Mouse (Mus musculus) lung, embryonic 15.5 days (tissue): ENCODE measurements around the gene Cep72. TPM values are rescaled to one million over a fixed set of nuclear protein-coding genes. Genes with fewer than 3 reads are reported as not detected.
"Not testable (repeated sequence)": the region's sequence is repeated elsewhere in the genome, so short reads cannot be mapped to it uniquely, and the experiment has no call there.

Experiments
- ATAC-seq: fragments of 200-750 bp; cut with Nextera tagmentation; 2 replicates; pipeline ENCODE4 v1.8.0; 2017; ENCODE audit warnings: moderate number of reproducible peaks, borderline replicate concordance; ENCODE audit not compliant: low FRiP score, low TSS enrichment; ENCODE audit errors: extremely low read depth
- H3K27ac ChIP-seq: fragments of 300-500 bp; sonication (generic); 2 replicates; pipeline ENCODE4 v1.5.1; 2015; ENCODE audit warnings: moderate library complexity, mild to moderate bottlenecking, inconsistent platforms
- H3K27me3 ChIP-seq: fragments of 300-500 bp; sonication (generic); 2 replicates; pipeline ENCODE4 v1.6.1; 2015; ENCODE audit warnings: inconsistent platforms
- H3K36me3 ChIP-seq: fragments of 300-500 bp; sonication (generic); 2 replicates; pipeline ENCODE4 v1.6.1; 2015; ENCODE audit warnings: inconsistent platforms
- H3K4me1 ChIP-seq: fragments of 300-500 bp; sonication (generic); 2 replicates; pipeline ENCODE4 v1.6.1; 2015; ENCODE audit warnings: inconsistent platforms
- H3K4me2 ChIP-seq: fragments of 300-500 bp; sonication (generic); 2 replicates; pipeline ENCODE4 v1.6.1; 2015; ENCODE audit warnings: inconsistent platforms, mild to moderate bottlenecking, moderate library complexity
- H3K4me3 ChIP-seq: fragments of 300-500 bp; sonication (generic); 2 replicates; pipeline ENCODE4 v1.5.1; 2015; ENCODE audit warnings: mild to moderate bottlenecking, inconsistent platforms
- H3K9ac ChIP-seq: fragments of 300-500 bp; sonication (generic); 2 replicates; pipeline ENCODE4 v1.6.1; 2015; ENCODE audit warnings: inconsistent platforms
- H3K9me3 ChIP-seq: fragments of 300-500 bp; sonication (generic); 2 replicates; pipeline ENCODE4 v1.6.1; 2016; ENCODE audit warnings: inconsistent platforms
- WGBS: fragments of 180-500 bp; shearing (Covaris S2); methylation state at CpG from one replicate; pipeline ENCODE4 v1.1.7; 2015; 5-methylcytosine and 5-hydroxymethylcytosine counted together
- polyA plus RNA-seq: library from polyadenylated mRNA; unstranded; fragments of >200 nt; fragmentation: Nextera tagmentation; extraction: Ambion mirVana; gene quantifications from 2 replicates; pipeline ENCODE4 v1.2.1, GENCODE M21; 2015

The Cep72 gene
- polyA plus RNA-seq, 1 experiment from 2014 or later: 14.7 TPM

- H3K4me1 ChIP-seq: no peaks in the 10 kb centered on the region
- no peaks in the 10 kb centered on the region for H3K27me3 ChIP-seq
- no peaks in the 10 kb centered on the region for H3K9me3 ChIP-seq
- 51% methylated on average over 2 of the region's 2 CpGs for WGBS
- no peak overlapping the region for H3K4me3 ChIP-seq
- H3K9ac ChIP-seq: no peak overlapping the region
- no peak for ATAC-seq
- H3K4me2 ChIP-seq: no peak overlapping the region
- no peak overlapping the region for H3K27ac ChIP-seq
- H3K36me3 ChIP-seq: no peaks in the 10 kb centered on the region
Measured at GRCm38 (mm10) chr13:74028116-74028515, 34.0 kb downstream of the Cep72 start.

GRCm38 (mm10) chr13:74026215-74026614, 35.9 kb downstream of the Cep72 start:
- Histone ChIP-seq H3K36me3 (no peaks in the 10 kb centered on the region), H3K27ac (no peak overlapping the region), H3K4me3 (no peak overlapping the region), H3K4me2 (no peak overlapping the region), H3K9ac (no peak overlapping the region), H3K9me3 (no peaks in the 10 kb centered on the region), H3K4me1 (no peaks in the 10 kb centered on the region), H3K27me3 (no peaks in the 10 kb centered on the region)
- ATAC-seq: peak; percentile 58; the same call in 1 of the 2 replicates
- 11% methylated on average over 2 of the region's 2 CpGs for WGBS

- 65% methylated on average over 4 of the region's 4 CpGs for WGBS
- Histone ChIP-seq H3K27ac (no peak overlapping the region), H3K4me2 (no peak overlapping the region), H3K27me3 (no peaks in the 10 kb centered on the region), H3K9me3 (no peaks in the 10 kb centered on the region), H3K4me3 (no peak overlapping the region), H3K4me1 (no peaks in the 10 kb centered on the region), H3K36me3 (no peaks in the 10 kb centered on the region), H3K9ac (no peak overlapping the region)
- no peak for ATAC-seq
Measured at GRCm38 (mm10) chr13:74025151-74026081, 36.7 kb downstream of the Cep72 start.

- H3K36me3 ChIP-seq, H3K27me3 ChIP-seq, H3K4me2 ChIP-seq, H3K4me3 ChIP-seq, H3K4me1 ChIP-seq, H3K9me3 ChIP-seq, H3K27ac ChIP-seq, H3K9ac ChIP-seq, ATAC-seq: not testable (repeated sequence)
- 67% methylated on average over 8 of the region's 8 CpGs for WGBS
Measured at GRCm38 (mm10) chr13:74019006-74019405, 43.1 kb downstream of the Cep72 start.

GRCm38 (mm10) chr13:74017426-74017825, 44.7 kb downstream of the Cep72 start:
- no peak for ATAC-seq
- Histone ChIP-seq H3K4me2 (no peak overlapping the region), H3K27me3 (no peaks in the 10 kb centered on the region), H3K27ac (no peak overlapping the region), H3K9me3 (no peaks in the 10 kb centered on the region), H3K4me3 (no peak overlapping the region), H3K9ac (no peak overlapping the region), H3K36me3 (no peaks in the 10 kb centered on the region), H3K4me1 (no peaks in the 10 kb centered on the region)
- WGBS: 67% methylated on average over 4 of the region's 4 CpGs

GRCm38 (mm10) chr13:74015908-74016307, 46.2 kb downstream of the Cep72 start:
- Histone ChIP-seq H3K4me2 (no peak overlapping the region), H3K27me3 (peaks cover 15% of the 10 kb centered on the region; the same call in 1 of the 2 replicates), H3K4me3 (no peak overlapping the region), H3K27ac (no peak overlapping the region), H3K9me3 (no peaks in the 10 kb centered on the region), H3K4me1 (no peaks in the 10 kb centered on the region), H3K36me3 (no peaks in the 10 kb centered on the region), H3K9ac (no peak overlapping the region)
- ATAC-seq: no peak
- WGBS: 65% methylated on average over 4 of the region's 4 CpGs

- Histone ChIP-seq H3K9ac (no peak overlapping the region), H3K27ac (no peak overlapping the region), H3K9me3 (no peaks in the 10 kb centered on the region), H3K27me3 (peaks cover 48% of the 10 kb centered on the region), H3K4me1 (peaks cover 19% of the 10 kb centered on the region), H3K4me2 (peak overlapping the region; percentile 92), H3K4me3 (peak overlapping the region; percentile 45; the same call in 1 of the 2 replicates), H3K36me3 (no peaks in the 10 kb centered on the region)
- 8% methylated on average over 3 of the region's 3 CpGs for WGBS
- ATAC-seq: no peak
Measured at GRCm38 (mm10) chr13:74010678-74011077, 51.4 kb downstream of the Cep72 start.

- H3K27me3 ChIP-seq: peaks cover 48% of the 10 kb centered on the region
- H3K4me1 ChIP-seq: peaks cover 19% of the 10 kb centered on the region
- H3K27ac ChIP-seq: no peak overlapping the region
- no peaks in the 10 kb centered on the region for H3K36me3 ChIP-seq
- H3K9ac ChIP-seq: 0 out of 2 replicates have a peak overlapping the region, but pooled peaks have one; percentile 22
- ATAC-seq: peak; percentile 6; the same call in 1 of the 2 replicates
- H3K4me3 ChIP-seq: peak overlapping the region; percentile 45
- H3K4me2 ChIP-seq: peak overlapping the region; percentile 92
- WGBS: under 1% methylated on average over 55 of the region's 55 CpGs
- no peaks in the 10 kb centered on the region for H3K9me3 ChIP-seq
Measured at GRCm38 (mm10) chr13:74009791-74010614, 52.1 kb downstream of the Cep72 start.

- 2% methylated on average over 55 of the region's 56 CpGs for WGBS
- no peaks in the 10 kb centered on the region for H3K9me3 ChIP-seq
- peak within 1 kb of the TSS; percentile 45 for H3K4me3 ChIP-seq
- no peak within 1 kb of the TSS for H3K27ac ChIP-seq
- peaks cover 19% of the 10 kb centered on the region for H3K4me1 ChIP-seq
- H3K4me2 ChIP-seq: peak within 1 kb of the TSS; percentile 92
- peaks cover 48% of the 10 kb centered on the region for H3K27me3 ChIP-seq
- H3K36me3 ChIP-seq: no peaks in the 10 kb centered on the region
- ATAC-seq: peak; percentile 97
- peak within 1 kb of the TSS; percentile 49 for H3K9ac ChIP-seq
Measured at GRCm38 (mm10) chr13:74008948-74009718, 53.0 kb downstream of the Cep72 start, which contains the start of gene Tppp. Gene Tppp (plus strand): TSS chr13:74009407.

GRCm38 (mm10) chr13:74008216-74008615, 53.9 kb downstream of the Cep72 start:
- not testable (repeated sequence) for H3K4me3 ChIP-seq, H3K9ac ChIP-seq, ATAC-seq, H3K9me3 ChIP-seq, H3K27ac ChIP-seq, H3K36me3 ChIP-seq
- Histone ChIP-seq H3K27me3 (peaks cover 48% of the 10 kb centered on the region), H3K4me2 (peak overlapping the region; percentile 92; the same call in 1 of the 2 replicates), H3K4me1 (peaks cover 19% of the 10 kb centered on the region)
- 63% methylated on average over 2 of the region's 2 CpGs for WGBS

GRCm38 (mm10) chr13:74006881-74007280, 55.2 kb downstream of the Cep72 start:
- WGBS: 79% methylated on average over 4 of the region's 4 CpGs
- H3K27ac ChIP-seq: not testable (repeated sequence)

More at GRCm38 (mm10) chr13:74006881-74007280, 55.2 kb downstream of the Cep72 start:
- not testable (repeated sequence) for ATAC-seq, H3K36me3 ChIP-seq, H3K9me3 ChIP-seq, H3K9ac ChIP-seq, H3K4me2 ChIP-seq, H3K4me3 ChIP-seq
- peaks cover 19% of the 10 kb centered on the region for H3K4me1 ChIP-seq
- peaks cover 49% of the 10 kb centered on the region for H3K27me3 ChIP-seq
